Mouse (Mus musculus) MEL (cell line): ENCODE measurements at regions not wholly inside any gene's neighbourhood (a gene's known extent, or its start where the extent isn't known, plus 50 kb on each side); places are given as distances from the start of the nearest gene placed in this dataset.

Source experiments
- DNase-seq: peaks from one replicate; pipeline ENCODE4 v3.0.0; 2011; ENCODE audit warnings: low read depth, low spot score
- H3K27ac ChIP-seq: 2 replicates; pipeline ENCODE4 v1.5.1; 2012; ENCODE audit warnings: low read depth, mild to moderate bottlenecking, control low read depth, low read length, moderate library complexity; ENCODE audit not compliant: control insufficient read depth
- H3K27me3 ChIP-seq, 2 experiments: fragments of 150-350 bp in 1 of 2; sonication (generic) in 1 of 2; 2 replicates each; pipeline ENCODE4 v1.6.1; 2012; ENCODE audit warnings: low read length in 2 of 2, mild to moderate bottlenecking in 2 of 2, improper control_type of control experiment in 1 of 2, moderate library complexity in 1 of 2; ENCODE audit not compliant: insufficient read depth in 2 of 2, control insufficient read depth in 1 of 2
- H3K36me3 ChIP-seq, 2 experiments: 2 replicates each; pipeline ENCODE4 v1.6.1; 2012 to 2014; ENCODE audit warnings: low read length in 2 of 2, improper control_type of control experiment in 1 of 2, inconsistent platforms in 1 of 2, mild to moderate bottlenecking in 1 of 2; ENCODE audit not compliant: insufficient read depth in 2 of 2, control insufficient read depth in 1 of 2
- H3K4me1 ChIP-seq, 2 experiments: fragments of 150-350 bp in 1 of 2; sonication (generic) in 1 of 2; 2 replicates each; pipeline ENCODE4 v1.6.1; 2012; ENCODE audit warnings: low read length in 2 of 2, improper control_type of control experiment in 1 of 2, mild to moderate bottlenecking in 1 of 2; ENCODE audit not compliant: insufficient read depth in 2 of 2, control insufficient read depth in 1 of 2
- H3K4me3 ChIP-seq, 2 experiments: fragments of 150-350 bp in 1 of 2; sonication (generic) in 1 of 2; 2 replicates each; pipeline ENCODE4 v1.5.1; 2012; ENCODE audit warnings: low read depth in 2 of 2, low read length in 2 of 2, mild to moderate bottlenecking in 2 of 2, moderate library complexity in 2 of 2, control low read depth in 1 of 2, improper control_type of control experiment in 1 of 2; ENCODE audit not compliant: control insufficient read depth in 1 of 2, insufficient read depth in 1 of 2
- H3K79me2 ChIP-seq: 2 replicates; pipeline ENCODE4 v1.6.1; 2012; ENCODE audit warnings: mild to moderate bottlenecking, low read length, moderate library complexity; ENCODE audit not compliant: control insufficient read depth, poor library complexity, insufficient read depth
- H3K9ac ChIP-seq: 2 replicates; pipeline ENCODE4 v1.6.1; 2012; ENCODE audit warnings: low read depth, mild to moderate bottlenecking, control low read depth, low read length, moderate library complexity; ENCODE audit not compliant: control insufficient read depth, poor library complexity, severe bottlenecking
- H3K9me3 ChIP-seq: fragments of 150-350 bp; sonication (generic); replicated peaks from 2 replicates; pipeline ENCODE4 v1.6.1; 2012; ENCODE audit warnings: mild to moderate bottlenecking, low read length, improper control_type of control experiment, moderate library complexity; ENCODE audit not compliant: insufficient read depth
- CHD1 ChIP-seq: IDR thresholded peaks from 2 replicates; pipeline ENCODE4 v1.6.1; 2012; ENCODE audit warnings: low read depth, mild to moderate bottlenecking, inconsistent platforms, low read length, improper control_type of control experiment
- CTCF ChIP-seq, 3 experiments: IDR thresholded peaks in 2 of 3; conservative IDR thresholded peaks in 1 of 3; 2 replicates each; pipeline ENCODE4 v1.5.1; 2011 to 2012; ENCODE audit warnings: low read length in 3 of 3, low read depth in 2 of 3, mild to moderate bottlenecking in 2 of 3, improper control_type of control experiment in 1 of 3, inconsistent platforms in 1 of 3, mixed read lengths in 1 of 3, moderate library complexity in 1 of 3; ENCODE audit not compliant: control insufficient read depth in 1 of 3, insufficient read depth in 1 of 3, poor library complexity in 1 of 3, severe bottlenecking in 1 of 3
- GABPA ChIP-seq: IDR thresholded peaks from 2 replicates; pipeline ENCODE4 v1.6.1; 2012; ENCODE audit warnings: low read depth, mild to moderate bottlenecking, inconsistent platforms, low read length, improper control_type of control experiment, moderate library complexity
- GATA1 ChIP-seq: IDR thresholded peaks from 2 replicates; pipeline ENCODE4 v1.6.1; 2011; ENCODE audit warnings: low read depth, low read length, improper control_type of control experiment
- HCFC1 ChIP-seq: IDR thresholded peaks from 2 replicates; pipeline ENCODE4 v1.6.1; 2012; ENCODE audit warnings: low read depth, mild to moderate bottlenecking, inconsistent platforms, low read length, improper control_type of control experiment, moderate library complexity
- KAT2A ChIP-seq: conservative IDR thresholded peaks from 2 replicates; pipeline ENCODE4 v1.6.1; 2012; ENCODE audit warnings: low read depth, low read length, improper control_type of control experiment, inconsistent platforms
- MAFK ChIP-seq: IDR thresholded peaks from 2 replicates; pipeline ENCODE4 v1.6.1; 2011; ENCODE audit warnings: low read depth, mild to moderate bottlenecking, low read length, improper control_type of control experiment, borderline replicate concordance
- MAX ChIP-seq: IDR thresholded peaks from 2 replicates; pipeline ENCODE4 v1.6.1; 2011; ENCODE audit warnings: low read length, improper control_type of control experiment
- MAZ ChIP-seq: IDR thresholded peaks from 2 replicates; pipeline ENCODE4 v1.6.1; 2012; ENCODE audit warnings: low read depth, mild to moderate bottlenecking, inconsistent platforms, low read length, improper control_type of control experiment
- MXI1 ChIP-seq: IDR thresholded peaks from 2 replicates; pipeline ENCODE4 v1.6.1; 2011; ENCODE audit warnings: mild to moderate bottlenecking, low read depth, low read length, improper control_type of control experiment
- MYC ChIP-seq: IDR thresholded peaks from 2 replicates; pipeline ENCODE4 v1.6.1; 2011; ENCODE audit warnings: low read depth, mild to moderate bottlenecking, low read length, improper control_type of control experiment, moderate library complexity
- NELFE ChIP-seq: IDR thresholded peaks from 2 replicates; pipeline ENCODE4 v1.6.1; 2011; ENCODE audit warnings: low read depth, low read length, improper control_type of control experiment
- NRF1 ChIP-seq: IDR thresholded peaks from 2 replicates; pipeline ENCODE4 v1.6.1; 2014; ENCODE audit warnings: low read depth, mild to moderate bottlenecking, inconsistent platforms, low read length, improper control_type of control experiment, moderate library complexity; ENCODE audit not compliant: poor library complexity, insufficient read depth, severe bottlenecking
- POLR2AphosphoS2 ChIP-seq: IDR thresholded peaks from 2 replicates; pipeline ENCODE4 v1.6.1; 2011; ENCODE audit warnings: low read length, improper control_type of control experiment
- POLR2AphosphoS5 ChIP-seq: IDR thresholded peaks from 2 replicates; pipeline ENCODE4 v1.6.1; 2012; ENCODE audit warnings: low read depth, borderline replicate concordance, mild to moderate bottlenecking, inconsistent platforms, low read length, moderate library complexity, mixed read lengths
- RAD21 ChIP-seq: IDR thresholded peaks from 2 replicates; pipeline ENCODE4 v1.6.1; 2011; ENCODE audit warnings: mild to moderate bottlenecking, low read depth, low read length, improper control_type of control experiment
- RCOR1 ChIP-seq: IDR thresholded peaks from 2 replicates; pipeline ENCODE4 v1.6.1; 2012; ENCODE audit warnings: low read depth, mild to moderate bottlenecking, inconsistent platforms, low read length, improper control_type of control experiment
- SIN3A ChIP-seq: IDR thresholded peaks from 2 replicates; pipeline ENCODE4 v1.6.1; 2012; ENCODE audit warnings: low read length, improper control_type of control experiment, inconsistent platforms
- TAL1 ChIP-seq: IDR thresholded peaks from 2 replicates; pipeline ENCODE4 v1.6.1; 2012; ENCODE audit warnings: mild to moderate bottlenecking, inconsistent platforms, low read length, moderate library complexity, mixed read lengths
- TCF12 ChIP-seq: IDR thresholded peaks from 2 replicates; pipeline ENCODE4 v1.6.1; 2014; ENCODE audit warnings: low read depth, mild to moderate bottlenecking, inconsistent platforms, low read length, improper control_type of control experiment, moderate library complexity
- ZMIZ1 ChIP-seq: IDR thresholded peaks from 2 replicates; pipeline ENCODE4 v1.6.1; 2012; ENCODE audit warnings: low read depth, mild to moderate bottlenecking, inconsistent platforms, low read length, improper control_type of control experiment, moderate library complexity
- ZNF384 ChIP-seq: IDR thresholded peaks from 2 replicates; pipeline ENCODE4 v1.6.1; 2012; ENCODE audit warnings: low read depth, mild to moderate bottlenecking, inconsistent platforms, low read length, improper control_type of control experiment

DNA sequence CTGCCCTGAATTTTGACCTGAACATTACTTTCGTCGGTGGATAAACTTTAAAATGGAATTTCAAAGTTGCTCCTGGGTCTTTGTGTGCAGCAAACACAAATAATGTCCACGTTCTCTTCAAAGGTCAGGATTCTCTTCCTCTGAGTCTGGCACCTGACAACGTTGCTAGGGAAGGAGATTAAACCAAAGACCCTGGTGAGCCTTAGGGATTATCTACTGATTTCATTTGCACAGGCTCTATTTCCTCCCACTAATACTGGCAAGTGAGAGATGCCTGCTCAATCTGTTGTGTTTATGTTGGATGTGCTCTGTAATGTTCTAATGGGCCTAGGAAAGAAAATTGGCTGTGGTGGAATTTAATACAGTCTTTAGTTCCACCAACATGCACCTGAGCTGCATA lies 291.0 kb upstream of the Atp11b start:
- no peaks in the 10 kb centered on the region for H3K36me3 ChIP-seq
- DNase-seq, result no peak
- H3K4me3 ChIP-seq, result no peak overlapping the region
- no peak overlapping the region for H3K9ac ChIP-seq
- H3K79me2 ChIP-seq, result no peaks in the 10 kb centered on the region
- H3K27me3 ChIP-seq, result no peaks in the 10 kb centered on the region; a peak in 1 of 4 replicates
- H3K4me1 ChIP-seq, result no peaks in the 10 kb centered on the region
- H3K9me3 ChIP-seq, result no peaks in the 10 kb centered on the region
- TF ChIP-seq MAZ (no peak), CHD1 (no peak), RAD21 (no peak), NELFE (no peak), MYC (no peak), ZMIZ1 (no peak), MAX (no peak), GATA1 (no peak), TAL1 (no peak), ZNF384 (no peak), NRF1 (no peak), SIN3A (no peak), TCF12 (no peak), KAT2A (no peak)
- H3K27ac ChIP-seq, result no peak overlapping the region

DNA sequence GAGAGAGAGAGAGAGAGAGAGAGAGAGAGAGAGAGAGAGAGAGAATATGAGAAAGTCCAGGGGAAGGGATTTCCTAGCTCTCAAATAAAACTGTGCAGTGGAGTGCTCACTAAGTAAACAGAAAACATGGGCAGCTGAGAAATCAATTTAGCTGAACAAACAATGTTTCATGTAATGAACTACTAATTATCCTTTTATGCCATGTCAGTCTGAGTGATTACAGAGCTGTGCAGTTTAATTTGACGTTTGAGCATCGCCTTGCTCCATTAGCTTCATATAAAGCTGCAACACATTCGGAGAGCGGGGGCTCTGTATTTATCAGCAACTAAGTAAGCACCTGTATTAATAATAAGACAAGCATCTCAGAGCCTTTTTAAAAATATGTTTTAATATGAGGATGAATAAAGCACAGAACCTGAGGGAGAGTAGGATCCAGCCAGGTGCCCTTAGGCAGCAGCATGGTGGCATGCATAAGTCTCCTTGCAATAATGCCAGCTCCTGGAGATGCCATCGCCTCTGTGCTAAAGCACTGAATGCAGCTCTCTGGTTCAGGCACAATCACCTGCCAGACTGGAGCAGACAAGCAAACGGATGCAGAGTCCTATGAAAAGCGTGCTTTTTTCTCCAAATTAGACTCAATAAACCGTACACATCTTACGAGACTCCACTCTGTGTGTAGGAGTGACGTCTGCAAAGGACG lies 289.5 kb upstream of the Atp11b start:
- Histone ChIP-seq H3K9ac (no peak overlapping the region), H3K79me2 (no peaks in the 10 kb centered on the region), H3K4me3 (no peak overlapping the region), H3K4me1 (no peaks in the 10 kb centered on the region), H3K27me3 (no peaks in the 10 kb centered on the region), H3K9me3 (no peaks in the 10 kb centered on the region), H3K27ac (no peak overlapping the region), H3K36me3 (no peaks in the 10 kb centered on the region)
- TF ChIP-seq HCFC1, result no peak
- no peak for TF ChIP-seq MAFK
- no peak for TF ChIP-seq TCF12
- no peak for TF ChIP-seq RCOR1
- TF ChIP-seq GABPA, result no peak
- no peak for TF ChIP-seq CTCF (IDR thresholded peaks at IDR 0.05 in 2 of 3, conservative IDR thresholded peaks at IDR 0.05 in 1 of 3; ENCODE audit: control insufficient read depth in 1 of 3, insufficient read depth in 1 of 3, low read depth in 2 of 3, low read length in 3 of 3, poor library complexity in 1 of 3, severe bottlenecking in 1 of 3)
- TF ChIP-seq POLR2AphosphoS5, result no peak
- no peak for TF ChIP-seq POLR2AphosphoS2
- no peak for TF ChIP-seq NELFE
- no peak for TF ChIP-seq MXI1
- no peak for DNase-seq
